Mouse (Mus musculus): ENCODE data around the gene Rnf123. TPM values are rescaled to one million over a fixed set of nuclear protein-coding genes. Genes with fewer than 3 reads are reported as not detected.

Gene Rnf123
- total RNA-seq (2014; rRNA removed; ENCODE audit: low replicate concordance): 40.5 and 60.2 TPM in 2 replicates
- 24.6 and 32.9 TPM in 2 replicates for polyA plus RNA-seq (2015; fragmentation: Nextera tagmentation; extraction: Ambion mirVana)

DNA sequence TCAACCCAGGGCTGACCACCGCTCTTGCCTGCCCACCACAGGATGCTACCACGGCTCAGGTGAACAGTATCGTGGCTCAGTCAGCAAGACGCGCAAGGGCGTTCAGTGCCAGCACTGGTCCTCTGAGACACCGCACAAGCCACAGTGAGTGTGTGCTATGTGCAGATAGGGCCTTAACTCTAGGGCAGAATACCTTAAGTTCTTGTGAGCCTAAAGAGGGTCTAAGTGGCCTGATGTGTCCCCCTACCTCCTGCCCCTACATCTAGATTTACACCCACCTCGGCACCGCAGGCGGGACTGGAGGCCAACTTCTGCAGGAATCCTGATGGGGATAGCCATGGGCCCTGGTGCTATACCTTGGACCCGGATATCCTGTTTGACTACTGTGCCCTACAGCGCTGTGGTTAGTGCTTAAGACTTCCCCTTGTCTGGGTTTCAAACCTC, at the start of gene Rnf123:
TSS of gene Rnf123 (minus strand) at position 359 of the 444 bp plus-strand sequence.
- DNase-seq (ENCODE audit: low spot score) (no peak), ATAC-seq (ENCODE audit: insufficient read depth, low read depth) (no peak)
- peak within 1 kb of the TSS; percentile 15; the same call in 1 of the 2 replicates for H3K4me2 ChIP-seq (ENCODE audit: low read depth, low read length)
- peaks cover 3% of the 10 kb centered on the region for H3K4me1 ChIP-seq (ENCODE audit: control insufficient read depth, insufficient read depth)
- H3K9ac ChIP-seq (replicated peaks; ENCODE audit: low read depth, low read length): no peak within 1 kb of the TSS
- H3K27ac ChIP-seq (ENCODE audit: low read depth): no peak within 1 kb of the TSS
- H3K4me3 ChIP-seq (ENCODE audit: low read depth, low read length): no peak within 1 kb of the TSS
- WGBS: 25% methylated on average over 12 of the region's 12 CpGs
- no peaks in the 10 kb centered on the region for H3K9me3 ChIP-seq (replicated peaks; ENCODE audit: control insufficient read depth, low read length)
- H3K36me3 ChIP-seq (replicated peaks; ENCODE audit: control insufficient read depth, insufficient read depth, low read length): peaks cover 42% of the 10 kb centered on the region
- no peak for TF ChIP-seq CTCF (IDR thresholded peaks at IDR 0.05; ENCODE audit: low read depth)
- TF ChIP-seq EP300 (IDR thresholded peaks at IDR 0.05; ENCODE audit: low read depth): no peak
- H3K27me3 ChIP-seq (ENCODE audit: control insufficient read depth, insufficient read depth, low read length): peaks cover 23% of the 10 kb centered on the region

DNA sequence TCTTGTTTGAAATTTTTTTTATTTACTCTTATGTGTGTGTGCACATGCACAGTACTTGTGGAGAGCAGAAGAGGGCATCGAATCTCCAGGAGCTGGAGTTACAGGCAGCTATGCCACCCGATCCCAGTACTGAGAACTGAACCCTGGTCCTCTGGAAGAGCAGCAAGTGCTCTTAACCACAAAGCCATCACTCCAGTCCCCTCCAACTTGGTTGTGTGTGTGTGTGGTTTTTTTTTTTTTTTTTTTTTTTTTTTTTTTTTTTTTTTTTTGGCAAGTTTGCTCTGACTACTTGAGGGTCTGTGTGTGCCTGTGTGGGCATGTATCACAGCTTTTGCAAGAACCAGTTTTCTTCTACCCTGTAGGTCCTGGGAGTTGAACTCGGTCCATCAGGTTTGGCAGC, 49.2 kb upstream of the Rnf123 start:
- no peaks in the 10 kb centered on the region for H3K36me3 ChIP-seq (replicated peaks; ENCODE audit: control insufficient read depth, insufficient read depth, low read length)
- H3K27ac ChIP-seq (ENCODE audit: low read depth): no peak overlapping the region
- no peak overlapping the region for H3K4me2 ChIP-seq (ENCODE audit: low read depth, low read length)
- DNase-seq (ENCODE audit: low spot score): no peak
- no peak overlapping the region for H3K4me3 ChIP-seq (ENCODE audit: low read depth, low read length)
- H3K4me1 ChIP-seq (ENCODE audit: control insufficient read depth, insufficient read depth): peaks cover 3% of the 10 kb centered on the region; the same call in 1 of the 2 replicates
- no peak for ATAC-seq (ENCODE audit: insufficient read depth, low read depth)
- H3K27me3 ChIP-seq (ENCODE audit: control insufficient read depth, insufficient read depth, low read length): no peaks in the 10 kb centered on the region
- TF ChIP-seq CTCF (IDR thresholded peaks at IDR 0.05; ENCODE audit: low read depth) (no peak), EP300 (IDR thresholded peaks at IDR 0.05; ENCODE audit: low read depth) (no peak)
- H3K9ac ChIP-seq (replicated peaks; ENCODE audit: low read depth, low read length): no peak overlapping the region
- H3K9me3 ChIP-seq (replicated peaks; ENCODE audit: control insufficient read depth, low read length): no peaks in the 10 kb centered on the region
- WGBS: 90% methylated on average over 3 of the region's 3 CpGs

DNA sequence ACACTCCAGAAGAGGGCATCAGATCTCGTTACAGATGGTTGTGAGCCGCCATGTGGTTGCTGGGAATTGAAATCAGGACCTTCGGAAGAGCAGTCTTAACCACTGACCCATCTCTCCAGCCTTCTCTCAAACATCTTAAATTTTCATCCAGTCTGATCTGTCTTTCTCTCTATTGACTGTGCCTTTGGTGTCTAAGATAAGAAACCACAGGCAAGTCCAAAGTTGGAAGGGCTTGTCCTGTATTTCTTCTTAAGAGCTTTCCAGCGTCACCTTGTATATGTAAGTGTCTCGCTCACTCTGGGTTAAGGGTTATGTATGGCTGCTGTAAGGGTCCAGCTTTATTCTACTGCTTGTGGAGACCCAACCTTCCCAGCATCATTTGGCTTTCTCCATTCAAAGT, 48.4 kb upstream of the Rnf123 start:
- no peak overlapping the region for H3K4me2 ChIP-seq (ENCODE audit: low read depth, low read length)
- 83% methylated on average over 5 of the region's 5 CpGs for WGBS
- no peaks in the 10 kb centered on the region for H3K36me3 ChIP-seq (replicated peaks; ENCODE audit: control insufficient read depth, insufficient read depth, low read length)
- H3K9me3 ChIP-seq (replicated peaks; ENCODE audit: control insufficient read depth, low read length): no peaks in the 10 kb centered on the region
- no peak overlapping the region for H3K4me3 ChIP-seq (ENCODE audit: low read depth, low read length)
- TF ChIP-seq CTCF (IDR thresholded peaks at IDR 0.05; ENCODE audit: low read depth): no peak
- no peak for TF ChIP-seq EP300 (IDR thresholded peaks at IDR 0.05; ENCODE audit: low read depth)
- H3K4me1 ChIP-seq (ENCODE audit: control insufficient read depth, insufficient read depth): no peaks in the 10 kb centered on the region
- no peak overlapping the region for H3K27ac ChIP-seq (ENCODE audit: low read depth)
- H3K9ac ChIP-seq (replicated peaks; ENCODE audit: low read depth, low read length): no peak overlapping the region
- H3K27me3 ChIP-seq (ENCODE audit: control insufficient read depth, insufficient read depth, low read length): no peaks in the 10 kb centered on the region
- ATAC-seq (ENCODE audit: insufficient read depth, low read depth): no peak
- no peak for DNase-seq (ENCODE audit: low spot score)

DNA sequence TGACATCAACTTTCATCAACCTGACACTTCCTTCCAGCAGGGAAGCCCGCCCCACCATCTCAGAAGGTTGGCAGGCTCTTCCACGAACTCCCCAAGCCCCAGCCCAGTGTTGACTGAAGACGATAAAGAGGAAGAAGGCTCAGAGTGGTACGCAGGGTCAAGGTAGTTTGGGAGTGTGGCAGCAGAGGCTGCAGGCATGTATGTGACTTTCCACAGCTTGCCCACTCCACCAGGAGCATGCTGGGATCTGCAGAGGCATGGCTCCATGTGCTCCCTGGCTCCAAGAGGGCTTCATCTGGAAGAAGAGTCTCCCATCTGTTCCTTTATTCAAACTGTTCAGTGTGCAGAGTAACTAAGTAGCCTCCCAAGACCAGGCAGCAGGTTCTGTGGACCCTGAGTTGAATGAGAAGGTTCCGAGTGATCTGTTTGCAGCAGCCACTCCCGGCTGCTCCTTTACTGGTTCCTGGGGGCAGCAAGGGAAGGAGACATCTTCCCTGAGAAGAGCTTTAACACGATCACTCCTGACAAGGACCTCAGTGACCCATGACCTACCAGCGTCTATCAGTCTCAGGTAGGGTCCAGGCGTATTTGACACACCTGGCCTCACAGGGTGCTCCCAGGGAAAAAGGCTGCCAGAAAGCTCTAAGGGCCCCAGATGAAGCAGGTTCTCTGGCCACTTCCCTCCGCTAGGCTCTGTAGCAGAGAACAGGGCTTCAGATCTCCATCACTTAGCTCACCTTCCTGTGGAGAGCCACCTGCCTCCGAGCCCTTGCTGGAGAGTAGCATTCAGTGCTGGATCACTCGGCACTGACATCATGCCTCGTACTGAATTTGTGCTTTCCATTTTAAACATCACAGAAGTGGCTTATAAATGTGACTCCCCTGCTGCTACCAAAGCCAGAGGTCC, 46.1 kb upstream of the Rnf123 start:
- Histone ChIP-seq H3K4me2 (ENCODE audit: low read depth, low read length) (no peak overlapping the region), H3K9me3 (replicated peaks; ENCODE audit: control insufficient read depth, low read length) (no peaks in the 10 kb centered on the region), H3K36me3 (replicated peaks; ENCODE audit: control insufficient read depth, insufficient read depth, low read length) (no peaks in the 10 kb centered on the region), H3K4me3 (ENCODE audit: low read depth, low read length) (no peak overlapping the region), H3K4me1 (ENCODE audit: control insufficient read depth, insufficient read depth) (no peaks in the 10 kb centered on the region), H3K27me3 (ENCODE audit: control insufficient read depth, insufficient read depth, low read length) (no peaks in the 10 kb centered on the region), H3K27ac (ENCODE audit: low read depth) (no peak overlapping the region), H3K9ac (replicated peaks; ENCODE audit: low read depth, low read length) (no peak overlapping the region)
- ATAC-seq (ENCODE audit: insufficient read depth, low read depth) (no peak), DNase-seq (ENCODE audit: low spot score) (no peak)
- 68% methylated on average over 13 of the region's 13 CpGs for WGBS
- TF ChIP-seq EP300 (IDR thresholded peaks at IDR 0.05; ENCODE audit: low read depth) (no peak), CTCF (IDR thresholded peaks at IDR 0.05; ENCODE audit: low read depth) (no peak)

DNA sequence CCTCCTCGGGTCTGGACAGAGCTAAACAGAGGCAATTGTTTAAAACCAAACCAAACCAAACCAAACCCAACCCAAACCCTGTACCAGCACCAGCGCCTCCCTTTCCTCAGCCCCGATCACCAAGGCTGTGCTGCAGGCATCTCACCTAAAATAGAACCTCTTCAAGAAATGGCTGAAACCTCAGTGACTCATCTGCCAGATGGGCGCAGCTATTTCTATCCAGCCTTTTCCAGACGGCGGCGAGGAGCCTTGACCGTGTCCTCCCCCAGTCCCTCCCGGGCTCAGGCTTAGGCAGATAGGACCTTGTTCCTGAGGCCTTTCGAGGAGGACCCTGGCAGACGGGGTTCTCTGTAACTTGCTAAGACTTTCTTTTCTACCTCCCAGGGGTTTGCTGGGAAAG, 45.1 kb upstream of the Rnf123 start:
- H3K4me2 ChIP-seq (ENCODE audit: low read depth, low read length): no peak overlapping the region
- no peak overlapping the region for H3K27ac ChIP-seq (ENCODE audit: low read depth)
- H3K4me1 ChIP-seq (ENCODE audit: control insufficient read depth, insufficient read depth): no peaks in the 10 kb centered on the region
- no peaks in the 10 kb centered on the region for H3K27me3 ChIP-seq (ENCODE audit: control insufficient read depth, insufficient read depth, low read length)
- no peaks in the 10 kb centered on the region for H3K36me3 ChIP-seq (replicated peaks; ENCODE audit: control insufficient read depth, insufficient read depth, low read length)
- TF ChIP-seq EP300 (IDR thresholded peaks at IDR 0.05; ENCODE audit: low read depth) (no peak), CTCF (IDR thresholded peaks at IDR 0.05; ENCODE audit: low read depth) (no peak)
- 58% methylated on average over 11 of the region's 11 CpGs for WGBS
- H3K4me3 ChIP-seq (ENCODE audit: low read depth, low read length): no peak overlapping the region
- H3K9ac ChIP-seq (replicated peaks; ENCODE audit: low read depth, low read length): no peak overlapping the region
- H3K9me3 ChIP-seq (replicated peaks; ENCODE audit: control insufficient read depth, low read length): no peaks in the 10 kb centered on the region
- DNase-seq (ENCODE audit: low spot score): no peak
- ATAC-seq (ENCODE audit: insufficient read depth, low read depth): no peak

Data from heart, postnatal 0 days (tissue).